Mouse (Mus musculus) olfactory bulb, adult 2 months (tissue): Measurements from ENCODE around the gene Itpr2.

Experiments
- CTCF ChIP-seq: fragments of 200-500 bp; IDR thresholded peaks from 2 replicates; pipeline ENCODE4 v1.5.1; 2012; ENCODE audit warnings: low read depth, mild to moderate bottlenecking, low read length, moderate library complexity; ENCODE audit not compliant: insufficient read depth
- POLR2A ChIP-seq: fragments of 200-500 bp; IDR thresholded peaks from 2 replicates; pipeline ENCODE4 v1.6.1; 2012; ENCODE audit warnings: mild to moderate bottlenecking, low read depth, low read length, moderate library complexity; ENCODE audit not compliant: insufficient read depth

DNA sequence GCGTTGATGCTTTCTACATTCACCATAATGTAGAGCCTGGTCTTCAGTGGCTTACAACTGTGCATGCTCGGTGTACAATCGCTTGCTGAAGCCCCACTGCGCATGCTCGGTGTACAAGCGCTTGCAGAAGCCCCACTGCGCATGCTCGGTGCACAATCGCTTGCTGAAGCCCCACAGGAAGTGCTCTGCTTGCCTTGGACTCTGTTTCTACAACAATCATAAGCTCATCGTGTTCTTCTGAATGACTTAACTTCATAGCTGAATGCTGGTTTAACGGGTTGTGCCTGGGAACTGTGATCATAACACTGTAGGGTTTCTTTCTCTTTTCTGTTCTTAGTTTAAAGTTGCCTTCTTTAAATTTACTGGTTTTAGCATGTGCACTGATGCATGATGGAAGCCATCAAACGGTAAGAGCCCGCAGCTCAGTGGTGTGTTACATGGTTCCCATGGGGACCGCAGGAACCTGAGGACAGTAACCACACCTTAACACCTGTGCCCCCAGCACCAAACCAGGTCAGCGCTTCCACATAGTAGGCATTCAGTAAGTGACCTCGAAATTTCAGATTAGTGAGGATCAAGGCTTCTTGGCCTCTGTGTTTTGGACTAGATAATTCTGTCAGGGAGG, 90.5 kb downstream of the Itpr2 start:
- TF ChIP-seq CTCF (no peak), POLR2A (no peak)
